Mouse (Mus musculus) hindbrain, embryonic 10.5 days (tissue): Measurements from ENCODE around the gene Mrpl23. TPM values are rescaled to one million over a fixed set of nuclear protein-coding genes. Genes with fewer than 3 reads are reported as not detected.
A peak's percentile ranks its signal among the peaks of the same experiment; 100 is the strongest.

Experiments used
- DNase-seq: peaks from one replicate; pipeline ENCODE4 v3.0.0-alpha.2; 2017; ENCODE audit warnings: low spot score
- H3K27ac ChIP-seq: fragments of 300-500 bp; sonication (generic); 2 replicates; pipeline ENCODE4 v1.5.1; 2016; ENCODE audit warnings: mild to moderate bottlenecking, moderate library complexity
- H3K27me3 ChIP-seq: fragments of 300-500 bp; sonication (generic); 2 replicates; pipeline ENCODE4 v1.6.1; 2016; ENCODE audit warnings: mild to moderate bottlenecking; ENCODE audit not compliant: poor library complexity, insufficient read depth, severe bottlenecking
- H3K36me3 ChIP-seq: fragments of 300-500 bp; sonication (generic); 2 replicates; pipeline ENCODE4 v1.6.1; 2016; ENCODE audit warnings: mild to moderate bottlenecking, moderate library complexity
- H3K4me1 ChIP-seq: fragments of 300-500 bp; sonication (generic); replicated peaks from 2 replicates; pipeline ENCODE4 v1.6.1; 2016; ENCODE audit warnings: mild to moderate bottlenecking
- H3K4me3 ChIP-seq: fragments of 300-500 bp; sonication (generic); 2 replicates; pipeline ENCODE4 v1.5.1; 2016; ENCODE audit warnings: mild to moderate bottlenecking, moderate library complexity
- H3K9me3 ChIP-seq: fragments of 300-500 bp; sonication (generic); 2 replicates; pipeline ENCODE4 v1.6.1; 2016; ENCODE audit warnings: mild to moderate bottlenecking, moderate library complexity
- WGBS: fragments of 180-500 bp; shearing (Covaris S2); methylation state at CpG from one replicate; pipeline ENCODE4 v1.1.7; 2016; 5-methylcytosine and 5-hydroxymethylcytosine counted together
- polyA plus RNA-seq: library from polyadenylated mRNA; unstranded; fragments of >200 nt; fragmentation: Nextera tagmentation; extraction: Ambion mirVana; gene quantifications from 2 replicates; pipeline ENCODE4 v1.2.1, GENCODE M21; 2016

Gene Mrpl23
- polyA plus RNA-seq = 17.7 and 19.7 TPM in 2 replicates

DNA sequence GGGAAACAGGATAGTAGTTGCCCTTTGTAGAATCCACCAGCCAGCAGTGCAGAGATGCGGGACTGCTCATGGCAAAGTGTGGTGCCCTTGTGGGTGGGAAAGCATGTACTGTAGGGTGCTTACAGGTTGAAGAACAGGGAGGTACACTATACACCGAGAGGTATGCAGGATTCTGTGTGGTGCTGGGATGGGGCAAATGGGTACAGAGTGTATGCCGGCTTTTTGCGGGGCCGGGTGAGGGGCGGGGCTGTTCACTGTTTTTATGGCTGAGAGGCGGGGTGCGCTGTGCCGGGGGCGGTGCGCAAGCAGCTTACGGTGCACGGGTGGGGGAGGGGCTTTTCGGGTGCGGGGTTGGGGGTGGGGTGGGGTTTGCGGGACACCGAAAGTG is at the start of gene Mrpl23:
Gene Mrpl23 (plus strand): TSS at position 16 of the 388 bp plus-strand sequence.
- no peak for DNase-seq
- Histone ChIP-seq H3K4me1 (peaks cover 57% of the 10 kb centered on the region), H3K36me3 (peaks cover 22% of the 10 kb centered on the region), H3K27ac (peak within 1 kb of the TSS; percentile 97), H3K27me3 (no peaks in the 10 kb centered on the region), H3K4me3 (peak within 1 kb of the TSS; percentile 84), H3K9me3 (no peaks in the 10 kb centered on the region)
- WGBS = 8% methylated on average over 17 of the region's 17 CpGs

DNA sequence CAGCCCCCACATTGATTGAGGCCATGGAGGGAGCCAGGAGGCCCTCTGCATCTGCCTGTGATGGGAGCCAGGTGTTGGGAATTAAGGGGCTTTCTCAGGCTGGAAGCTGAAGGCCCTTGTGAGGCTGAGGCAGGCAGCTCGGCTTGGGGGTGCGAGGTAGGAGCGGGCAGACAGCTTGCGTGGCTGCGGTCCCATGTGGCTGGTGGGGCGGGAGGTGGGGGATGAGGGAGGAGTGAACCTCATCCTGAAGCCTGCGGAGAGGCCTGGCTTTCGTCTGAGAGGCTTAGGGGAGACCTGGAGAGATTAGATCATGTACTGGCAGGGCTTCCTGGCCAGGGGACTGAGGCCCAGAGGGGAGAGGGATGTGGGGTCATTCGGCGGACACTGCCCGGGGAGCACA is 49.4 kb upstream of the Mrpl23 start:
- no peak for DNase-seq
- H3K4me3 ChIP-seq = no peak overlapping the region
- H3K27me3 ChIP-seq = peaks cover 18% of the 10 kb centered on the region; the same call in 1 of the 2 replicates
- peak overlapping the region; percentile 95 for H3K27ac ChIP-seq
- peaks cover 77% of the 10 kb centered on the region for H3K4me1 ChIP-seq
- no peaks in the 10 kb centered on the region for H3K9me3 ChIP-seq
- H3K36me3 ChIP-seq = no peaks in the 10 kb centered on the region
- 63% methylated on average over 11 of the region's 11 CpGs for WGBS

- Histone ChIP-seq H3K4me3 (no peak overlapping the region), H3K4me1 (peaks cover 61% of the 10 kb centered on the region), H3K27me3 (peaks cover 18% of the 10 kb centered on the region; the same call in 1 of the 2 replicates), H3K9me3 (no peaks in the 10 kb centered on the region), H3K27ac (peak overlapping the region; percentile 76), H3K36me3 (peaks cover 6% of the 10 kb centered on the region; the same call in 1 of the 2 replicates)
- WGBS = 85% methylated on average over 12 of the region's 12 CpGs
- no peak for DNase-seq
Measured at GRCm38 (mm10) chr7:142484780-142485179, 47.7 kb upstream of the Mrpl23 start.

GRCm38 (mm10) chr7:142486751-142487162 is 45.7 kb upstream of the Mrpl23 start:
- H3K9me3 ChIP-seq = no peaks in the 10 kb centered on the region
- no peak overlapping the region for H3K4me3 ChIP-seq
- DNase-seq = no peak
- H3K27me3 ChIP-seq = peaks cover 18% of the 10 kb centered on the region; the same call in 1 of the 2 replicates
- peaks cover 48% of the 10 kb centered on the region for H3K4me1 ChIP-seq
- peaks cover 11% of the 10 kb centered on the region; the same call in 1 of the 2 replicates for H3K36me3 ChIP-seq
- H3K27ac ChIP-seq = peak overlapping the region; percentile 84
- WGBS = 73% methylated on average over 8 of the region's 8 CpGs

DNA sequence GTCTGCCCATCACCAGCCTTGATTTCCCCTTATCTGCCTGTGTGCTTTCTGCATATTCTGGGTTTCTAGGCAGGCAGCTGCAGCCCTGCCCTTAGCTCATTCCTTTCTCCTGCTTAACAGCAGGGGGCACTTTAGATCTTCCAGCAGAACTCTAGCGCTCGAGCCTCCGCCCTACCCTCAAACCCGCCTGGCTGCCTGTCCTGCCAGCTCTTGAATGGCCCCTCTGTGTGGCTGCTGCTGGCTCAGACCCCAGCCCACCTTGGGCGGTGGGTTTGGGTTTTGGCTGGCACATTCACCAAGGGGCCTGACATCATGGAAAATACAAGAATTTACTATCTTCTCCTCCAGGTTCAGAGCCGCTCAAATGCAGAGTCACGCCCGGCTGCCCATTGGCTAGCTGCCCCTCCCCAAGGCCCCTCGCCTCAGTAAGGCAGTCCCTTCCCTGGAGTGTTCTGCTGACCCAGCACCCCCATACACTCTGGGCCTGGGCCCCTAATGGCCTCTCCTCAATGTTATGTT is 45.1 kb upstream of the Mrpl23 start:
- DNase-seq = peak; percentile 77
- H3K9me3 ChIP-seq = no peaks in the 10 kb centered on the region
- peaks cover 12% of the 10 kb centered on the region; the same call in 1 of the 2 replicates for H3K36me3 ChIP-seq
- peak overlapping the region; percentile 11; the same call in 1 of the 2 replicates for H3K4me3 ChIP-seq
- H3K27ac ChIP-seq = peak overlapping the region; percentile 84
- H3K27me3 ChIP-seq = peaks cover 18% of the 10 kb centered on the region; the same call in 1 of the 2 replicates
- 19% methylated on average over 9 of the region's 9 CpGs for WGBS
- H3K4me1 ChIP-seq = peaks cover 41% of the 10 kb centered on the region

- Histone ChIP-seq H3K27me3 (peaks cover 14% of the 10 kb centered on the region; the same call in 1 of the 2 replicates), H3K36me3 (peaks cover 12% of the 10 kb centered on the region; the same call in 1 of the 2 replicates), H3K27ac (peak overlapping the region; percentile 84), H3K9me3 (no peaks in the 10 kb centered on the region), H3K4me1 (peaks cover 39% of the 10 kb centered on the region), H3K4me3 (no peak overlapping the region)
- 74% methylated on average over 3 of the region's 3 CpGs for WGBS
- DNase-seq = no peak
Measured at GRCm38 (mm10) chr7:142488053-142488452, 44.4 kb upstream of the Mrpl23 start.

DNA sequence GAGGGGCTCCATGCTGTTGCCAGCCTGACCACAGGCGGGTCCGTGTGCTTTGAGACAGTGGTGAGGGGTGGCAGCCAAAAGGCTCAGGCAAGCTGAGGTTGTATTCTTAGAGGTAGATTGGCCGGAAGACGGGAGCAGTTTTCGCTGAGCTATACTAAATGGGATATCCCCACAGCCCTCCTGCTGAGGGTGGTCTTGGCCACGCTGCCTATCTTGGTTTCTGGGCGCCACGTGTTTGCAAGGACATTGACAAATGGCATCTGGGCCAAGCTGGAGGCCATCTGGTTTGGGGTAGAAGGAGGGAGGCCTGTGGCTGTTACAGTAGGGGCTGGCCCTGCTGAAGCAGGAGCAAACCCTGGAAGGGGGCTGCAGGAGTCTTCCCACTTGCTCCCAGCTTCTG is 39.0 kb upstream of the Mrpl23 start:
- Histone ChIP-seq H3K9me3 (no peaks in the 10 kb centered on the region), H3K27me3 (no peaks in the 10 kb centered on the region), H3K27ac (0 out of 2 replicates have a peak overlapping the region, but pooled peaks have one; percentile 35), H3K4me3 (no peak overlapping the region), H3K36me3 (peaks cover 12% of the 10 kb centered on the region; the same call in 1 of the 2 replicates), H3K4me1 (peaks cover 17% of the 10 kb centered on the region)
- 83% methylated on average over 8 of the region's 8 CpGs for WGBS
- DNase-seq = no peak

DNA sequence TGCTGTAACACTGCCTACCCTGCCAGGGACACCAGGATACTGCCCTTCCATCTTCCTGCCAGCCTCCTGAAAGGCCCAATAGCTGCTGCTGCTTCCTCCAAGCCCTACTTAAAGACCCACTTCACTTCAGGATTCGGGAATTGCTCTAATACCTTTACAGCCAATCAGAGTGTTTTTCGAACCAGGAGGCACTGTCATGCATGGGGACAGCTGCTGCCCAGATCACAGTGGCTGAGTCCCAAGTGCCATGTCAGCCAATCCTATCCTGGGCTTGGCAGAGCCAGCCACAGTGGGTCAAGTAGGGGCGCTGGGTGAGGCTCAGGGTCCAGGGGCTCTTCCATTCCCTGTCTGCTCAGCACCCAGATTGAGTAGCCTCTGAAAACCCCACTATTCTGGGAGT is 36.3 kb upstream of the Mrpl23 start:
- 76% methylated on average over 3 of the region's 3 CpGs for whole genome bisulfite sequencing
- H3K27ac ChIP-seq = no peak overlapping the region
- peaks cover 2% of the 10 kb centered on the region; the same call in 1 of the 2 replicates for H3K36me3 ChIP-seq
- DNase-seq = no peak
- peaks cover 23% of the 10 kb centered on the region for H3K4me1 ChIP-seq
- no peak overlapping the region for H3K4me3 ChIP-seq
- H3K9me3 ChIP-seq = no peaks in the 10 kb centered on the region
- no peaks in the 10 kb centered on the region for H3K27me3 ChIP-seq

DNA sequence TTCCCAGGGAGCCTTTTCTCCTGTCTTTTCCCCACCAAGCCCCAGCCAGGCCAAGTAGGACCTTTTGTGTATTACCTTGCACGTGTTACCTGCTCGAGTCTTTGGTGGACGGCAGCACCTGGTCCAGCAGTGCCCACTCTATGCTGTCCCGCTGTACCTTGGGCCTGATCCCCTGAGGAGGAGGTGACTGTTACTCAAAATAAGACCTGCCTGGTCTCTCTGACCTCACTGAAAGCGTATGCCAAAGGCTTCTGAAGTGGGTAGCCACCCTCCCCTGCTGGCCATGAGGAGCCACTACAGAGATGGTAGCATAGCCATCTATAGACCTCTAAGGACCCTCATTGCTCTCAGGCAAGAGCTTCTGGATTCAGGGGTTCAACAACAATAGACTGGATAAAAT is 35.7 kb upstream of the Mrpl23 start:
- Histone ChIP-seq H3K4me1 (peaks cover 23% of the 10 kb centered on the region), H3K4me3 (no peak overlapping the region), H3K27ac (no peak overlapping the region), H3K36me3 (peaks cover under 1% of the 10 kb centered on the region; the same call in 1 of the 2 replicates), H3K9me3 (no peaks in the 10 kb centered on the region), H3K27me3 (no peaks in the 10 kb centered on the region)
- WGBS = 84% methylated on average over 5 of the region's 5 CpGs
- no peak for DNase-seq

- H3K36me3 ChIP-seq = no peaks in the 10 kb centered on the region
- H3K4me1 ChIP-seq = peaks cover 22% of the 10 kb centered on the region
- no peak overlapping the region for H3K4me3 ChIP-seq
- no peaks in the 10 kb centered on the region for H3K9me3 ChIP-seq
- DNase-seq = no peak
- no peak overlapping the region for H3K27ac ChIP-seq
- 90% methylated on average over 2 of the region's 2 CpGs for WGBS
- H3K27me3 ChIP-seq = no peaks in the 10 kb centered on the region
Measured at GRCm38 (mm10) chr7:142497775-142498174, 34.7 kb upstream of the Mrpl23 start.

DNA sequence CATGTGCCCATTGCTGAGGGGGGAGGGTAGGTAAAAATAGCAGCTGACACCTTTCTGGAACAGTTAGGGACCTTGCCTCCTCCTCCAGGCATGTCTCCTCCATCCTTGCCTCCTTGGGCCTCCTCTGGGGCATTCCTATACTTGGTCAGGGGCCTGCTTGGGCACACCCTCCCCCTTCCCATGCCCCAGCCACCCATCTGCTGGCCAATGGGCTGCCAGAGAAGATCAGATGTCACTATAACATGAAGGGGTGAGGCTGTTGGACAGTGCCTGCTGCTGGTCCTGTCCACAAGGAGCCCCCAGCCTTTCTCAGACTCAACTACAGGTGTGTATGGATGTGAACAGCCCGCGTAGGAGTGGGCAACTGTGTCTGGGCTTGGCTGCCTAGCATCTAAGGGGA is 33.9 kb upstream of the Mrpl23 start, which contains the start of gene Tnnt3:
Gene Tnnt3 (plus strand): TSS at position 262 of the 400 bp plus-strand sequence.
- no peak for DNase-seq
- Histone ChIP-seq H3K27ac (peak within 1 kb of the TSS; percentile 62), H3K27me3 (no peaks in the 10 kb centered on the region), H3K4me1 (peaks cover 15% of the 10 kb centered on the region), H3K4me3 (no peak within 1 kb of the TSS), H3K36me3 (no peaks in the 10 kb centered on the region), H3K9me3 (no peaks in the 10 kb centered on the region)
- WGBS = 85% methylated on average over 2 of the region's 2 CpGs

GRCm38 (mm10) chr7:142499010-142499721 is 33.3 kb upstream of the Mrpl23 start:
- no peak for DNase-seq

GRCm38 (mm10) chr7:142500032-142500431 is 32.5 kb upstream of the Mrpl23 start:
- Histone ChIP-seq H3K27ac (peak overlapping the region; percentile 56), H3K4me3 (no peak overlapping the region), H3K4me1 (peaks cover 16% of the 10 kb centered on the region), H3K36me3 (no peaks in the 10 kb centered on the region), H3K9me3 (no peaks in the 10 kb centered on the region), H3K27me3 (no peaks in the 10 kb centered on the region)
- WGBS = 81% methylated on average over 1 of the region's 1 CpGs
- DNase-seq = no peak

More at GRCm38 (mm10) chr7:142499010-142499721, 33.3 kb upstream of the Mrpl23 start:
- Histone ChIP-seq H3K27me3 (no peaks in the 10 kb centered on the region), H3K27ac (peak overlapping the region; percentile 54; the same call in 1 of the 2 replicates), H3K9me3 (no peaks in the 10 kb centered on the region), H3K4me1 (peaks cover 12% of the 10 kb centered on the region), H3K36me3 (no peaks in the 10 kb centered on the region), H3K4me3 (no peak overlapping the region)
- WGBS = 69% methylated on average over 5 of the region's 5 CpGs
